Mouse (Mus musculus) gastrocnemius, adult 2 months (tissue): ENCODE data around the gene Grin2b. TPM values are rescaled to one million over a fixed set of nuclear protein-coding genes. Genes with fewer than 3 reads are reported as not detected.

Experiments used
- DNase-seq: peaks from one replicate; pipeline ENCODE4 v3.0.0; 2022
- H3K27ac ChIP-seq: fragments of 200-600 bp; 2 replicates; pipeline ENCODE4 v1.8.1; 2022; ENCODE audit warnings: mild to moderate bottlenecking
- H3K4me3 ChIP-seq: fragments of 200-600 bp; 2 replicates; pipeline ENCODE4 v1.8.1; 2022; ENCODE audit warnings: mild to moderate bottlenecking, moderate library complexity
- CTCF ChIP-seq: fragments of 200-600 bp; IDR thresholded peaks from 2 replicates; pipeline ENCODE4 v1.8.1; 2022; ENCODE audit warnings: antibody characterized with exemption, mild to moderate bottlenecking, moderate library complexity
- intact Hi-C: fragments of 180-260 bp; cut with DNase I; formaldehyde crosslinking; loops from one replicate; pipeline ENCODE4 v1.15.1; 2025
- total RNA-seq, 2 experiments: library from RNA; stranded (reverse); gene quantifications; 2 replicates each; pipeline ENCODE4 v1.2.3; 2021

Gene Grin2b
- total RNA-seq, 2 experiments from 2014 or later: 0.03 TPM; not detected in 1

DNA sequence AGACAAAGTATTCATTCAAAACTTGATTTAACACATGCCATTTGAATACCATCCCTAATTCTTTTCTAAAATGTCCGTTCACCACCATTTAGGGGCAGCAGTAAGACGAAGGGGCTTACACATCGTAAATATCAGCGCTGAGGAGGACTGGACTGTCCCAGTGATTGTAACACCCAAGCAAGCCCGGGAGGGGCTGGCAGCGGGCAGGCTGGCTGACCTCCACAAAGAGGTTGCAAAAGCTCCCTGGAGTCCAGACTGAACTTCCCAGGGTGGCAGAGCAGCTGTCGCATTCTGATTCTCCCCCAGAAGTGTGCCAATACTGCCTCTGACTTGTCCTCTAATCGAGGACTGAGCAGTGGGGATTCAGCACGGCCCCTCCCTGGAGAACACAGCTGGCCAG is 19.9 kb downstream of the Grin2b start:
- H3K27ac ChIP-seq: no peak overlapping the region
- H3K4me3 ChIP-seq: no peak overlapping the region
- intact Hi-C loops: no loop called here
- peak; percentile 48 for DNase-seq
- no peak for TF ChIP-seq CTCF

- intact Hi-C loops: no loop called here
- no peak for DNase-seq
- TF ChIP-seq CTCF: no peak
- Histone ChIP-seq H3K27ac (no peak overlapping the region), H3K4me3 (no peak overlapping the region)
Observed at GRCm38 (mm10) chr6:136150064-136150463, 23.2 kb downstream of the Grin2b start.

- TF ChIP-seq CTCF: no peak
- Histone ChIP-seq H3K27ac (no peak overlapping the region), H3K4me3 (no peak overlapping the region)
- DNase-seq: no peak
- intact Hi-C loops: loop anchor here (10.0 kb wide), 1 partner anchor 235 kb away; no protein-coding TSS in a partner anchor
Observed at GRCm38 (mm10) chr6:136139967-136140366, 33.3 kb downstream of the Grin2b start.

GRCm38 (mm10) chr6:136130456-136130855 is 42.9 kb downstream of the Grin2b start:
- DNase-seq: peak; percentile 39
- peak; percentile 51 for TF ChIP-seq CTCF
- intact Hi-C loops: loop anchor here (10.0 kb wide), 1 partner anchor 226 kb away; no protein-coding TSS in a partner anchor
- Histone ChIP-seq H3K4me3 (no peak overlapping the region), H3K27ac (no peak overlapping the region)

GRCm38 (mm10) chr6:136122593-136122992 is 50.7 kb downstream of the Grin2b start:
- intact Hi-C loops: no loop called here
- Histone ChIP-seq H3K27ac (no peak overlapping the region), H3K4me3 (no peak overlapping the region)
- no peak for TF ChIP-seq CTCF
- DNase-seq: no peak

DNA sequence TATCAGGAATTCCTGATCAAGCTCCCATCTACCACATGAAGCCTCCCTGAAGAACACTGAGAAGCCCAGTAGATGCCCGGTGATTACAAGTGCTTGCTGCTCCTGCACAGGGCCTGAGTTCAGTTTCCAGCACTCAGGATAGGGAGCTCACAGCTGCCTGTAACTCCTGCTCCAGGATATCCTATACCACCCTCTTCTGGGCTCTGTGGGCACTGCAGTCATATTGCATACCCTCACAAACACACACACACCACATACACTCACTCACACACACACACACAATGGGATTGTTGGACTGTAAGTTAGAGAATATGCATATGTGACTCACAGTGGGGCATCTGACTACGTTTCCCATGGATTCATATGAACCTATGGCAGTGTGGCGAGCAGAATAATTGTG is 55.9 kb downstream of the Grin2b start:
- Histone ChIP-seq H3K4me3 (no peak overlapping the region), H3K27ac (no peak overlapping the region)
- intact Hi-C loops: no loop called here
- DNase-seq: no peak
- no peak for TF ChIP-seq CTCF

DNA sequence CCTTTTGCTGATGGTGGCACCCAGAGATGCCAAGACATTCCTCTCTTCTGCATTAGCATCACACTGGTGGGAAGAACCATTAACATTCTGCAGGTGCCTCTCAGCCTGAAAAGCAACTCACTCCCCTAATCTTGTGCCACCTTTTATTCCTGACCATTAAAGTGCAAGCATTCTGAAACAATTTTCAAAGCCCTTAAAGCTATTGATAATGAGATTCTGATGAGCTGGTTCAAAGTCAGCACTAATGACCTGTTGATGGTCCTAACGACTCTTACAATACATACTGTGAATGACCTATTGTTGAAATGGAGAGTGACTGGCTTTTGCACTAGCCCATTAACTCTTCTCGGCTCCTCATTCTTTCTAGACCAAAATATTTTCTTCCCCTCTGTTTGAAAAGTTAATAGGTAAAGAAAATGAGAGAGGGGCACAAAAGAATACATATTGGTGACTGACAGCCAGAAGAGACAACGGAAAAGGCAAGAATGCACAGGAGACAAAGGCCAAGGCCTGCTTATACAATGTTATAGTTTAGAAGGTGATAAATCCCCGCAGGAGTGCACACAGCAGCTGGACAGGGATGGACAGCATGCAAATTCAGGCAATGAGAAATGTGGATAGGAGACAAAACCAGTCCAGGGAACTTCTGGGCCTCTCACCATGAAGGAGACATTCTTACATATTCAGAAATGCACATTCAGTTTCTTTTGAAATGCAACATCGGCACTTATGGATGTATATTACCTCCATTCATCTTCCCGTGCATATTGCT is 59.5 kb downstream of the Grin2b start:
- DNase-seq: no peak
- Histone ChIP-seq H3K27ac (no peak overlapping the region), H3K4me3 (no peak overlapping the region)
- intact Hi-C loops: no loop called here
- TF ChIP-seq CTCF: no peak

DNA sequence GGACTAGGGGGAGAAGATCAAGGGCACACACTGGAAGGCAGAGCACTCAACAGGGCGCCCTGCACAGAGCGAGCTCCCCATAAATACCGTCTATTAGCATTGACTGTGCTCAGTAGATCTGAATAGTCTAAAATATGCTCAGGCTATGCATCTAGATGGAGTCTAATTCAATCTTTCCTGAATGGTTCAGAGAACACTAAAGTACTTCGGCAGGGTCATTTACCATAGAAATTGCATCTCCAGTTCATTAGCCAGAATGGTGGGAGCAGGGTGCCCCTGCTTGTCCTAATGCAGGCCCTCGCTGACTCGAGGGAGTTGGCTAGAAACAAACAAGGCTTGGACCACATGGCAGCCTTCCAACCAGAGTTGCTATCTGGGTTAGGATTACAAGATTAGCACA is 64.1 kb downstream of the Grin2b start:
- Histone ChIP-seq H3K4me3 (no peak overlapping the region), H3K27ac (no peak overlapping the region)
- DNase-seq: no peak
- intact Hi-C loops: no loop called here
- TF ChIP-seq CTCF: no peak

GRCm38 (mm10) chr6:136108466-136108865 is 64.8 kb downstream of the Grin2b start:
- Histone ChIP-seq H3K27ac (no peak overlapping the region), H3K4me3 (no peak overlapping the region)
- intact Hi-C loops: no loop called here
- TF ChIP-seq CTCF: no peak
- no peak for DNase-seq

GRCm38 (mm10) chr6:136105221-136105620 is 68.1 kb downstream of the Grin2b start:
- intact Hi-C loops: no loop called here
- no peak overlapping the region for H3K4me3 ChIP-seq
- no peak for TF ChIP-seq CTCF
- H3K27ac ChIP-seq: no peak overlapping the region
- no peak for DNase-seq

GRCm38 (mm10) chr6:136100241-136100640 is 73.1 kb downstream of the Grin2b start:
- H3K27ac ChIP-seq: no peak overlapping the region
- intact Hi-C loops: no loop called here
- no peak overlapping the region for H3K4me3 ChIP-seq
- no peak for TF ChIP-seq CTCF
- no peak for DNase-seq

GRCm38 (mm10) chr6:136096269-136096668 is 77.0 kb downstream of the Grin2b start:
- intact Hi-C loops: no loop called here
- peak; percentile 34; the same call in 1 of the 2 replicates for TF ChIP-seq CTCF
- no peak overlapping the region for H3K4me3 ChIP-seq
- no peak overlapping the region for H3K27ac ChIP-seq
- DNase-seq: no peak

DNA sequence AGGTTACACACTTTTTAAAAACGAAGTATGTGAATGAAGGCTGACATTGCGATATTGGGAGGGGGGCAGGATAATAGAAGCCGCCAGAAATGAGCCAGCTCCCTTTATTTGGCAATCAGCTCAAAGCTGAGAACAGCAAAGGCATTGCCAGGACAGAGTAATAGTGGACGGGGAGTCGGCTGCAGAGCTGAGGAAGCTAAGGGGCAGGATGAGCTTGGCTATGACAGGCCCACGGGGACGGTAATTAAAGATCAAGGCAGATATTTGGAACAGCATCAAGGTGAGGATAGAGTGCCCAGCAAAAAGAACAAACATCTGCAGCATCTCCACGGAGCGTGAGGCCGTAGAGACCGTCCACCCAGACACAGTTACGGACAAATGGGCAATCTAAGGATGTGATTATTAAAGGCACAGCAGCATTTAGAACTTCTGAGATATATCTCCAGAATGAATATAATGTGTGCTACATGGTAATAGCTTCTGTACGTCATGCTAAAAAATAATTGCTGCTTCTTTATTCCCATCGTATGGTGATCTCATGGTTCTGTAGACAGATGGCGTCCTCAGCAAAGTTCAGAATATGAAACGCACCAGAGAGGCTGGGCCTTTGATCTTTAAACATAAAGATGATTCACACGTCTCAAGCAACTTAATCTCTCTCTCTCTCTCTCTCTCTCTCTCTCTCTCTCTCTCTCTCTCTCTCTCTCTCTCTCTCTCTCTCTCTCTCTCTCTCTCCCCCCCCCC is 93.1 kb downstream of the Grin2b start:
- no peak overlapping the region for H3K27ac ChIP-seq
- DNase-seq: peak; percentile 15
- no peak overlapping the region for H3K4me3 ChIP-seq
- intact Hi-C loops: no loop called here
- no peak for TF ChIP-seq CTCF
